Mouse (Mus musculus) myocyte (in vitro differentiated cells): ENCODE measurements at regions not wholly inside any gene's neighbourhood (a gene's known extent, or its start where the extent isn't known, plus 50 kb on each side); places are given as distances from the start of the nearest gene placed in this dataset.

ENCODE experiments used
- CEBPB ChIP-seq: IDR thresholded peaks from 2 replicates; pipeline ENCODE4 v1.6.1; 2011; ENCODE audit warnings: mild to moderate bottlenecking, moderate library complexity; ENCODE audit not compliant: poor library complexity, insufficient read depth, severe bottlenecking
- E2F4 ChIP-seq: IDR thresholded peaks from one replicate; pipeline ENCODE4 v1.6.1; 2011; ENCODE audit warnings: mild to moderate bottlenecking, control low read depth, moderate library complexity; ENCODE audit not compliant: insufficient read depth
- MAX ChIP-seq: IDR thresholded peaks from one replicate; pipeline ENCODE4 v1.6.1; 2011; ENCODE audit warnings: low read depth, mild to moderate bottlenecking, control low read depth
- MYOD1 ChIP-seq, 3 experiments: IDR thresholded peaks; one replicate each; pipeline ENCODE4 v1.6.1; 2011; ENCODE audit warnings: control low read depth in 2 of 3, low read depth in 2 of 3, mild to moderate bottlenecking in 2 of 3, moderate library complexity in 1 of 3; ENCODE audit not compliant: insufficient read length in 2 of 3, control insufficient read depth in 1 of 3
- MYOG ChIP-seq, 3 experiments: IDR thresholded peaks; one replicate each; pipeline ENCODE4 v1.6.1; 2011; ENCODE audit warnings: control low read depth in 2 of 3, low read depth in 2 of 3, mild to moderate bottlenecking in 2 of 3; ENCODE audit not compliant: insufficient read length in 2 of 3, control insufficient read depth in 1 of 3, insufficient read depth in 1 of 3
- POLR2A ChIP-seq: IDR thresholded peaks from one replicate; pipeline ENCODE4 v1.6.1; 2011; ENCODE audit warnings: low read depth, mild to moderate bottlenecking, control low read depth, moderate library complexity; ENCODE audit not compliant: insufficient read length
- POLR2AphosphoS2 ChIP-seq: IDR thresholded peaks from one replicate; pipeline ENCODE4 v1.6.1; 2011; ENCODE audit warnings: low read depth, control low read depth; ENCODE audit not compliant: insufficient read length
- TCF12 ChIP-seq: IDR thresholded peaks from one replicate; pipeline ENCODE4 v1.6.1; 2011; ENCODE audit warnings: mild to moderate bottlenecking, control low read depth; ENCODE audit not compliant: poor library complexity, insufficient read depth, severe bottlenecking
- TCF3 ChIP-seq: IDR thresholded peaks from one replicate; pipeline ENCODE4 v1.6.1; 2011; ENCODE audit warnings: low read depth, control low read depth; ENCODE audit not compliant: insufficient read length
- USF1 ChIP-seq: IDR thresholded peaks from one replicate; pipeline ENCODE4 v1.6.1; 2011; ENCODE audit warnings: low read depth, mild to moderate bottlenecking, control low read depth, moderate library complexity

DNA sequence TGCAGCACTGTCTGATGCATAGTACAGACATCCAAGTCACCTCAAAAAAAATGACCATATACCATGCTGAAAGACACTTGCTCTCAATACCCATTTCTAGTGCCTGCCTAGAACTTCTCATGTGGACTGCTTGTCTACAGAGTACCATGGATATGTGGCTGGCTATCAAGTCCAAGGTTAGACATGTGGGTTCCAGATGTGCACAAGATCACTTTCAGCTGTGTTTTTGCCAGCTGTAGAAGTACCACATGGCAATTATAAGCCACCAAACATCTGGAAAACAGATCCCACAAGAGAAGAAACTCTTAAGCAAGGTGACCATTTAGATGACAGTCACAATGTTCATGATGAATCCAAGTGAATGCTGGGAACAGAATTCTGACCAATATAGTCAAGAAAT lies 409.8 kb downstream of the Insc start:
- no peak for TF ChIP-seq MYOD1 (IDR thresholded peaks at IDR 0.05; ENCODE audit: control insufficient read depth in 1 of 3, insufficient read length in 2 of 3, low read depth in 2 of 3)
- TF ChIP-seq USF1 = no peak
- TF ChIP-seq POLR2AphosphoS2 = no peak
- TF ChIP-seq MYOG (IDR thresholded peaks at IDR 0.05; ENCODE audit: control insufficient read depth in 1 of 3, insufficient read depth in 1 of 3, insufficient read length in 2 of 3, low read depth in 2 of 3) = no peak
- no peak for TF ChIP-seq E2F4
- no peak for TF ChIP-seq POLR2A
- TF ChIP-seq TCF12 = no peak
- TF ChIP-seq MAX = no peak
- no peak for TF ChIP-seq CEBPB
- TF ChIP-seq TCF3 = no peak
